Mouse (Mus musculus) testis, adult 2 months (tissue): ENCODE measurements at regions not wholly inside any gene's neighbourhood (a gene's known extent, or its start where the extent isn't known, plus 50 kb on each side); places are given as distances from the start of the nearest gene placed in this dataset.

ENCODE experiments used
- CTCF ChIP-seq: fragments of 200-500 bp; IDR thresholded peaks from 2 replicates; pipeline ENCODE4 v1.5.1; 2012; ENCODE audit warnings: low read depth, mild to moderate bottlenecking, inconsistent platforms, low read length, moderate library complexity; ENCODE audit not compliant: control insufficient read depth, insufficient read depth, insufficient replicate concordance
- POLR2A ChIP-seq: fragments of 200-500 bp; IDR thresholded peaks from 2 replicates; pipeline ENCODE4 v1.6.1; 2012; ENCODE audit warnings: low read depth, mild to moderate bottlenecking, inconsistent platforms, low read length, moderate library complexity; ENCODE audit not compliant: control insufficient read depth

- no peak for TF ChIP-seq POLR2A
- TF ChIP-seq CTCF = no peak
Measured at GRCm38 (mm10) chr1:137901996-137902395, 273.5 kb downstream of the Ptprc start.
